Mouse (Mus musculus): ENCODE data around the gene Jph4.
A peak's percentile ranks its signal among the peaks of the same experiment; 100 is the strongest.

Gene Jph4

GRCm38 (mm10) chr14:55116425-55117200 is at the start of gene Jph4:
TSS of gene Jph4 (minus strand) at chr14:55116935.
- peak in 1 of 2 experiments; percentile 50 for DNase-seq (ENCODE audit: low spot score in 2 of 2)

- no peak for DNase-seq (ENCODE audit: low spot score in 2 of 2)
Observed at GRCm38 (mm10) chr14:55164172-55164806, 47.6 kb upstream of the Jph4 start.

GRCm38 (mm10) chr14:55162168-55162567 is 45.4 kb upstream of the Jph4 start:
- no peak for DNase-seq (ENCODE audit: low spot score in 2 of 2)

GRCm38 (mm10) chr14:55161098-55161634 is 44.4 kb upstream of the Jph4 start:
- DNase-seq (ENCODE audit: low spot score in 2 of 2): peak; percentile 57 to 68

GRCm38 (mm10) chr14:55160251-55161071 is 43.7 kb upstream of the Jph4 start:
- no peak for DNase-seq (ENCODE audit: low spot score in 2 of 2)

GRCm38 (mm10) chr14:55157322-55158065 is 40.8 kb upstream of the Jph4 start:
- no peak for DNase-seq (ENCODE audit: low spot score in 2 of 2)

- DNase-seq (ENCODE audit: low spot score in 2 of 2): no peak
Observed at GRCm38 (mm10) chr14:55152951-55153481, 36.3 kb upstream of the Jph4 start.

- no peak for DNase-seq (ENCODE audit: low spot score in 2 of 2)
Observed at GRCm38 (mm10) chr14:55152174-55152573, 35.4 kb upstream of the Jph4 start.

GRCm38 (mm10) chr14:55150985-55151384 is 34.2 kb upstream of the Jph4 start:
- no peak for DNase-seq (ENCODE audit: low spot score in 2 of 2)

- no peak for DNase-seq (ENCODE audit: low spot score in 2 of 2)
Observed at GRCm38 (mm10) chr14:55149041-55149440, 32.3 kb upstream of the Jph4 start.

GRCm38 (mm10) chr14:55148363-55148915 is 31.7 kb upstream of the Jph4 start:
- peak in 1 of 2 experiments; percentile 63 for DNase-seq (ENCODE audit: low spot score in 2 of 2)

- DNase-seq (ENCODE audit: low spot score in 2 of 2): no peak
Observed at GRCm38 (mm10) chr14:55146829-55147401, 30.2 kb upstream of the Jph4 start.

- DNase-seq (ENCODE audit: low spot score in 2 of 2): no peak
Observed at GRCm38 (mm10) chr14:55146324-55146723, 29.6 kb upstream of the Jph4 start.

- DNase-seq (ENCODE audit: low spot score in 2 of 2): no peak
Observed at GRCm38 (mm10) chr14:55139313-55139712, 22.6 kb upstream of the Jph4 start.

GRCm38 (mm10) chr14:55135676-55136075 is 18.9 kb upstream of the Jph4 start:
- DNase-seq (ENCODE audit: low spot score in 2 of 2): no peak

GRCm38 (mm10) chr14:55126521-55126920 is 9.8 kb upstream of the Jph4 start:
- DNase-seq (ENCODE audit: low spot score in 2 of 2): no peak

- DNase-seq (ENCODE audit: low spot score in 2 of 2): no peak
Observed at GRCm38 (mm10) chr14:55125711-55126110, 9.0 kb upstream of the Jph4 start.

- no peak for DNase-seq (ENCODE audit: low spot score in 2 of 2)
Observed at GRCm38 (mm10) chr14:55122359-55122758, 5.6 kb upstream of the Jph4 start.

- DNase-seq (ENCODE audit: low spot score in 2 of 2): no peak
Observed at GRCm38 (mm10) chr14:55121947-55122346, 5.2 kb upstream of the Jph4 start.

GRCm38 (mm10) chr14:55119421-55120134 is 2.8 kb upstream of the Jph4 start:
- DNase-seq (ENCODE audit: low spot score in 2 of 2): no peak
